Mouse (Mus musculus) heart, embryonic 14.5 days (tissue): ENCODE measurements around the gene Celsr1. TPM values are rescaled to one million over a fixed set of nuclear protein-coding genes. Genes with fewer than 3 reads are reported as not detected.

ENCODE experiments used
- ATAC-seq: fragments of 200-750 bp; cut with Nextera tagmentation; 2 replicates; pipeline ENCODE4 v1.8.0; 2017; ENCODE audit warnings: low read depth, moderate TSS enrichment; ENCODE audit not compliant: insufficient number of reproducible peaks, insufficient read depth, low FRiP score
- H3K27ac ChIP-seq, 2 experiments: fragments of 200-500 bp in 1 of 2; fragments of 300-500 bp in 1 of 2; sonication (generic) in 1 of 2; replicated peaks in 1 of 2; 2 replicates each; pipeline ENCODE4 v1.5.1; 2012 to 2014; ENCODE audit warnings: low read depth in 2 of 2, low read length in 2 of 2, control low read depth in 1 of 2, mild to moderate bottlenecking in 1 of 2, mixed read lengths in 1 of 2; ENCODE audit not compliant: control insufficient read depth in 1 of 2, insufficient read depth in 1 of 2
- H3K27me3 ChIP-seq: fragments of 300-500 bp; sonication (generic); 2 replicates; pipeline ENCODE4 v1.6.1; 2014; ENCODE audit warnings: mild to moderate bottlenecking, low read length, control low read depth; ENCODE audit not compliant: control insufficient read depth, insufficient read depth
- H3K36me3 ChIP-seq: fragments of 300-500 bp; sonication (generic); 2 replicates; pipeline ENCODE4 v1.6.1; 2014; ENCODE audit warnings: mild to moderate bottlenecking, control low read depth, low read length, mixed read lengths; ENCODE audit not compliant: control insufficient read depth, insufficient read depth
- H3K4me1 ChIP-seq, 2 experiments: fragments of 200-500 bp in 1 of 2; fragments of 300-500 bp in 1 of 2; sonication (generic) in 1 of 2; 2 replicates each; pipeline ENCODE4 v1.6.1; 2012 to 2014; ENCODE audit warnings: low read length in 2 of 2, control low read depth in 1 of 2, mixed read lengths in 1 of 2; ENCODE audit not compliant: control insufficient read depth in 2 of 2, insufficient read depth in 2 of 2
- H3K4me2 ChIP-seq: fragments of 300-500 bp; sonication (generic); 2 replicates; pipeline ENCODE4 v1.6.1; 2014; ENCODE audit warnings: mild to moderate bottlenecking, low read length
- H3K4me3 ChIP-seq, 2 experiments: fragments of 200-500 bp in 1 of 2; fragments of 300-500 bp in 1 of 2; sonication (generic) in 1 of 2; 2 replicates each; pipeline ENCODE4 v1.5.1; 2012 to 2014; ENCODE audit warnings: low read length in 2 of 2, mild to moderate bottlenecking in 2 of 2, control low read depth in 1 of 2, low read depth in 1 of 2, moderate library complexity in 1 of 2; ENCODE audit not compliant: control insufficient read depth in 1 of 2, insufficient read depth in 1 of 2
- H3K9ac ChIP-seq: fragments of 300-500 bp; sonication (generic); 2 replicates; pipeline ENCODE4 v1.6.1; 2014; ENCODE audit warnings: mild to moderate bottlenecking, low read length
- H3K9me3 ChIP-seq: fragments of 300-500 bp; sonication (generic); 2 replicates; pipeline ENCODE4 v1.6.1; 2016; ENCODE audit warnings: low read length, control low read depth; ENCODE audit not compliant: control insufficient read depth
- WGBS: fragments of 180-500 bp; shearing (Covaris S2); extraction: QIAGEN DNeasy Blood & Tissue Kit; methylation state at CpG from one replicate; pipeline ENCODE4 v1.1.7; 2014; 5-methylcytosine and 5-hydroxymethylcytosine counted together
- polyA plus RNA-seq: library from polyadenylated mRNA; unstranded; fragments of >200 nt; fragmentation: Nextera tagmentation; extraction: Ambion mirVana; gene quantifications from 2 replicates; pipeline ENCODE4 v1.2.1, GENCODE M21; 2014

Celsr1 gene
- polyA plus RNA-seq, 1 experiment from 2014 or later, result 3.1 TPM

GRCm38 (mm10) chr15:86064191-86064849 is 30.7 kb upstream of the Celsr1 start:
- no peak overlapping the region for H3K4me3 ChIP-seq
- ATAC-seq, result no peak
- H3K27ac ChIP-seq, result no peak overlapping the region
- no peaks in the 10 kb centered on the region for H3K36me3 ChIP-seq
- H3K9ac ChIP-seq, result no peak overlapping the region
- no peaks in the 10 kb centered on the region for H3K27me3 ChIP-seq
- peaks cover 30 to 69% of the 10 kb centered on the region in 2 experiments for H3K4me1 ChIP-seq
- no peak overlapping the region for H3K4me2 ChIP-seq
- WGBS, result 86% methylated on average over 8 of the region's 8 CpGs
- no peaks in the 10 kb centered on the region for H3K9me3 ChIP-seq

GRCm38 (mm10) chr15:86061848-86062481 is 28.4 kb upstream of the Celsr1 start:
- no peak overlapping the region for H3K4me3 ChIP-seq
- H3K36me3 ChIP-seq, result no peaks in the 10 kb centered on the region
- no peaks in the 10 kb centered on the region for H3K9me3 ChIP-seq
- 70% methylated on average over 6 of the region's 6 CpGs for WGBS
- H3K27ac ChIP-seq, result no peak overlapping the region
- H3K9ac ChIP-seq, result no peak overlapping the region; the same call in 1 of the 2 replicates
- H3K27me3 ChIP-seq, result no peaks in the 10 kb centered on the region
- H3K4me2 ChIP-seq, result no peak overlapping the region
- ATAC-seq, result no peak
- peaks cover 28 to 61% of the 10 kb centered on the region in 2 experiments for H3K4me1 ChIP-seq

GRCm38 (mm10) chr15:86061221-86061620 is 27.6 kb upstream of the Celsr1 start:
- no peaks in the 10 kb centered on the region for H3K36me3 ChIP-seq
- no peaks in the 10 kb centered on the region for H3K27me3 ChIP-seq
- no peak overlapping the region; the same call in 1 of the 2 replicates for H3K9ac ChIP-seq
- no peak overlapping the region for H3K4me3 ChIP-seq
- H3K27ac ChIP-seq, result no peak overlapping the region
- H3K4me2 ChIP-seq, result no peak overlapping the region; the same call in 1 of the 2 replicates
- peaks cover 23 to 55% of the 10 kb centered on the region in 2 experiments for H3K4me1 ChIP-seq
- 83% methylated on average over 7 of the region's 7 CpGs for WGBS
- no peak for ATAC-seq
- no peaks in the 10 kb centered on the region for H3K9me3 ChIP-seq

GRCm38 (mm10) chr15:86060581-86060980 is 27.0 kb upstream of the Celsr1 start:
- no peaks in the 10 kb centered on the region for H3K9me3 ChIP-seq
- ATAC-seq, result no peak
- H3K27me3 ChIP-seq, result no peaks in the 10 kb centered on the region
- peak overlapping the region; percentile 14 to 19; a peak in 2 of 4 replicates for H3K27ac ChIP-seq
- H3K9ac ChIP-seq, result no peak overlapping the region
- H3K4me2 ChIP-seq, result no peak overlapping the region; the same call in 1 of the 2 replicates
- no peaks in the 10 kb centered on the region for H3K36me3 ChIP-seq
- WGBS, result 81% methylated on average over 12 of the region's 12 CpGs
- peaks cover 23 to 55% of the 10 kb centered on the region in 2 experiments for H3K4me1 ChIP-seq
- no peak overlapping the region for H3K4me3 ChIP-seq

GRCm38 (mm10) chr15:86059835-86060380 is 26.3 kb upstream of the Celsr1 start:
- Histone ChIP-seq H3K4me3 (peak overlapping the region in 1 of 2 experiments; percentile 94; a peak in 2 of 4 replicates), H3K27me3 (no peaks in the 10 kb centered on the region), H3K27ac (no peak overlapping the region), H3K4me2 (peak overlapping the region; percentile 92), H3K9me3 (no peaks in the 10 kb centered on the region), H3K36me3 (no peaks in the 10 kb centered on the region), H3K9ac (peak overlapping the region; percentile 97), H3K4me1 (peaks cover 23 to 50% of the 10 kb centered on the region in 2 experiments)
- 62% methylated on average over 7 of the region's 7 CpGs for WGBS
- no peak for ATAC-seq

GRCm38 (mm10) chr15:86058931-86059834 is 25.6 kb upstream of the Celsr1 start:
- Histone ChIP-seq H3K4me2 (peak overlapping the region; percentile 92), H3K27me3 (no peaks in the 10 kb centered on the region), H3K9ac (peak overlapping the region; percentile 97), H3K4me1 (peaks cover 23 to 46% of the 10 kb centered on the region in 2 experiments), H3K9me3 (no peaks in the 10 kb centered on the region), H3K4me3 (peak overlapping the region; percentile 94), H3K36me3 (no peaks in the 10 kb centered on the region), H3K27ac (peak overlapping the region; percentile 62 to 89)
- ATAC-seq, result peak; percentile 45
- WGBS, result 3% methylated on average over 48 of the region's 49 CpGs

GRCm38 (mm10) chr15:86058394-86058915 is 24.9 kb upstream of the Celsr1 start:
- no peaks in the 10 kb centered on the region for H3K9me3 ChIP-seq
- peaks cover 23 to 46% of the 10 kb centered on the region in 2 experiments for H3K4me1 ChIP-seq
- peak overlapping the region; percentile 97 for H3K9ac ChIP-seq
- peak overlapping the region; percentile 92 for H3K4me2 ChIP-seq
- no peaks in the 10 kb centered on the region for H3K27me3 ChIP-seq
- H3K27ac ChIP-seq, result peak overlapping the region; percentile 69 to 89
- peak overlapping the region; percentile 94 for H3K4me3 ChIP-seq
- H3K36me3 ChIP-seq, result no peaks in the 10 kb centered on the region
- ATAC-seq, result peak; percentile 68
- WGBS, result under 1% methylated on average over 38 of the region's 70 CpGs
